Mouse (Mus musculus) lung, adult 2 months (tissue): ENCODE measurements around the gene Erc2.

Experiments
- CTCF ChIP-seq: fragments of 200-500 bp; IDR thresholded peaks from 2 replicates; pipeline ENCODE4 v1.5.1; 2011; ENCODE audit warnings: mild to moderate bottlenecking, low read length, control low read depth; ENCODE audit not compliant: insufficient read depth
- POLR2A ChIP-seq: fragments of 200-500 bp; IDR thresholded peaks from 2 replicates; pipeline ENCODE4 v1.6.1; 2011; ENCODE audit warnings: low read depth, mild to moderate bottlenecking, control low read depth, low read length, borderline replicate concordance; ENCODE audit errors: extremely low read depth

DNA sequence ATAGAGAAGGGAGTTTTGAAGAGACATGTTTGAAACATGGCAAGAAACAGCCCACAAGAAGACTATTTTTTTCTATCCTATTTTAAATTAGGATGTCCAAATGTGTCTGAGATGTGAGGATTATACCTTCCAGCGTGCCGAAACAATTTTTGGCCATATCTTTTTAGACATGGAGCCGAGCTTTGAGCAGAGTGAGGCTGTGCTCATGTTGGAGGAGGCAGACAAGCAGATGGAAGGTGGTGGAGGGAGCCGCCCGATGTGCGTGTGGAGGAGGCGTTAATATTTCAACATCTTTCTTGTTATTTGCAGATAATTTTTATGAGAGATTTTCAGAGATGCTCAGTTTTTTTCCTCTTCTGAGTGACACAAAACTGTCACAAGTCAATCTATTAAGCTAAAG is 50.5 kb downstream of the Erc2 start:
- TF ChIP-seq CTCF = no peak
- TF ChIP-seq POLR2A = no peak
